29 mouse cellular contexts compared by ENCODE assay signal in genomic region chr9:123840243-123840642, GRCm38 (mm10). TPM values are rescaled to one million over a fixed set of nuclear protein-coding genes. Genes with fewer than 3 reads are reported as not detected.
DNase-seq lines count a peak whose midpoint lies in the region; ATAC-seq and TF ChIP-seq lines count a peak whose summit lies in the region.
"Had no signal": no experiment of that assay in that cellular context is flagged by ENCODE, and none has a peak within 500 bp of the region (broad histone marks: within the 10 kb centered on the region; RNA-seq: fewer than 3 reads in every experiment).

No protein-coding gene starts in this region.

- DNase-seq in liver, postnatal 0 days: no peak
- DNase-seq in liver, embryonic 11.5 days (ENCODE audit: low spot score): no peak
- DNase-seq in G1E (ENCODE audit: low spot score): no peak
- DNase-seq in fibroblast of lung, adult 2 months (ENCODE audit: low read depth): peak; percentile 74
- no peak for DNase-seq in left cerebral cortex, postnatal 4 days
- DNase-seq in forebrain, postnatal 0 days: no peak
- DNase-seq: adrenal gland, adult 2 months; cerebellum, adult 11 months; cerebellum, postnatal 10 days; kidney, adult 9 months; kidney, postnatal 14 days; liver, embryonic 13.5 days; thymus, postnatal 25 days had no signal

- H3K4me2 ChIP-seq in liver, postnatal 0 days (ENCODE audit: low read depth, low read length): no peak overlapping the region
- no peak overlapping the region for H3K4me2 ChIP-seq in liver, embryonic 11.5 days
- H3K4me2 ChIP-seq in forebrain, postnatal 0 days (ENCODE audit: low read depth): no peak overlapping the region
- H3K4me2 ChIP-seq: forebrain, embryonic 12.5 days; hindbrain, embryonic 15.5 days; limb, embryonic 12.5 days; liver, embryonic 13.5 days; midbrain, embryonic 12.5 days; neural tube, embryonic 12.5 days had no signal

- peaks cover 8% of the 10 kb centered on the region for H3K4me1 ChIP-seq in liver, postnatal 0 days (ENCODE audit: insufficient read depth)
- H3K4me1 ChIP-seq in liver, embryonic 11.5 days (replicated peaks; ENCODE audit: control insufficient read depth, insufficient read depth, low read length): peaks cover 5% of the 10 kb centered on the region; the same call in 1 of the 2 replicates
- H3K4me1 ChIP-seq in G1E (ENCODE audit: insufficient read depth, low read depth, low read length): peaks cover 37% of the 10 kb centered on the region
- H3K4me1 ChIP-seq in forebrain, postnatal 0 days (ENCODE audit: insufficient read depth): no peaks in the 10 kb centered on the region
- H3K4me1 ChIP-seq: embryonic facial prominence, embryonic 10.5 days; forebrain, embryonic 12.5 days; hindbrain, embryonic 15.5 days; limb, embryonic 12.5 days; midbrain, embryonic 12.5 days; neural tube, embryonic 12.5 days had no signal

- peak; percentile 23 for ATAC-seq in liver, postnatal 0 days
- ATAC-seq in liver, embryonic 11.5 days (replicated peaks; ENCODE audit: low FRiP score): no peak
- 0 out of 2 replicates have a peak, but pooled peaks have one; percentile 2 for ATAC-seq in G1E (ENCODE audit: extremely low read depth, insufficient number of reproducible peaks, low FRiP score, poor library complexity, severe bottlenecking)
- ATAC-seq in megakaryocyte progenitor cell, adult 5-6 weeks (replicated peaks; ENCODE audit: poor library complexity): peak; percentile 70
- no peak for ATAC-seq in inflammation-experienced regulatory T-cells, adult 6 months
- no peak for ATAC-seq in forebrain, postnatal 0 days
- ATAC-seq: intestine, embryonic 16.5 days had no signal

- H3K9ac ChIP-seq in liver, postnatal 0 days (replicated peaks): no peak overlapping the region
- H3K9ac ChIP-seq in liver, embryonic 11.5 days (ENCODE audit: low read depth, low read length): no peak overlapping the region
- H3K9ac ChIP-seq in forebrain, postnatal 0 days: no peak overlapping the region
- H3K9ac ChIP-seq: forebrain, embryonic 12.5 days; hindbrain, embryonic 15.5 days; limb, embryonic 12.5 days; liver, embryonic 13.5 days; midbrain, embryonic 12.5 days; neural tube, embryonic 12.5 days had no signal

- H3K27ac ChIP-seq in liver, postnatal 0 days (ENCODE audit: low read depth): no peak overlapping the region
- H3K27ac ChIP-seq in liver, embryonic 11.5 days (ENCODE audit: low read depth, low read length): no peak overlapping the region
- no peak overlapping the region for H3K27ac ChIP-seq in forebrain, postnatal 0 days (ENCODE audit: low read depth, low read length)
- H3K27ac ChIP-seq: embryonic facial prominence, embryonic 10.5 days; forebrain, embryonic 12.5 days; heart, embryonic 10.5 days; hindbrain, embryonic 15.5 days; layer of hippocampus, adult 2 months; limb, embryonic 12.5 days; liver, embryonic 13.5 days; midbrain, embryonic 12.5 days; neural tube, embryonic 12.5 days had no signal

- TF ChIP-seq CTCF in liver, postnatal 0 days (IDR thresholded peaks at IDR 0.05; ENCODE audit: low read depth): no peak
- TF ChIP-seq CTCF in G1E (IDR thresholded peaks at IDR 0.05; ENCODE audit: low read depth, low read length): no peak
- TF ChIP-seq CTCF in forebrain, postnatal 0 days (IDR thresholded peaks at IDR 0.05; ENCODE audit: low read depth): no peak

- H3K4me3 ChIP-seq in liver, postnatal 0 days (ENCODE audit: low read depth, low read length): no peak overlapping the region
- H3K4me3 ChIP-seq in liver, embryonic 11.5 days (ENCODE audit: low read depth, low read length): no peak overlapping the region
- H3K4me3 ChIP-seq in G1E (ENCODE audit: low read depth, low read length): no peak overlapping the region
- no peak overlapping the region for H3K4me3 ChIP-seq in forebrain, postnatal 0 days (ENCODE audit: low read depth, low read length)
- H3K4me3 ChIP-seq: embryonic facial prominence, embryonic 10.5 days; forebrain, embryonic 12.5 days; heart, embryonic 10.5 days; hindbrain, embryonic 15.5 days; layer of hippocampus, adult 2 months; limb, embryonic 12.5 days; liver, embryonic 13.5 days; midbrain, embryonic 12.5 days; neural tube, embryonic 12.5 days had no signal

- intact Hi-C loops in left cerebral cortex, postnatal 4 days (cut with DNase I): no loop called here

- no peaks in the 10 kb centered on the region for H3K9me3 ChIP-seq in liver, postnatal 0 days (ENCODE audit: low read length)
- no peaks in the 10 kb centered on the region for H3K9me3 ChIP-seq in liver, embryonic 11.5 days (ENCODE audit: control insufficient read depth, low read length)
- no peaks in the 10 kb centered on the region for H3K9me3 ChIP-seq in G1E (replicated peaks)
- H3K9me3 ChIP-seq in forebrain, postnatal 0 days (ENCODE audit: low read length): no peaks in the 10 kb centered on the region
- H3K9me3 ChIP-seq: embryonic facial prominence, embryonic 10.5 days; forebrain, embryonic 12.5 days; heart, embryonic 10.5 days; hindbrain, embryonic 15.5 days; limb, embryonic 12.5 days; liver, embryonic 13.5 days; midbrain, embryonic 12.5 days; neural tube, embryonic 12.5 days had no signal

- WGBS in liver, postnatal 0 days (ENCODE audit: insufficient replicate concordance): 76% methylated on average over 6 of the region's 6 CpGs
- WGBS in liver, embryonic 11.5 days: 86% methylated on average over 6 of the region's 6 CpGs
- 91% methylated on average over 6 of the region's 6 CpGs for WGBS in forebrain, postnatal 0 days

- no peak for TF ChIP-seq EP300 in liver, postnatal 0 days (IDR thresholded peaks at IDR 0.05; ENCODE audit: low read depth)

- H3K27me3 ChIP-seq in liver, postnatal 0 days (ENCODE audit: insufficient read depth, low read length): no peaks in the 10 kb centered on the region
- H3K27me3 ChIP-seq in liver, embryonic 11.5 days (replicated peaks; ENCODE audit: control insufficient read depth, insufficient read depth, low read length): no peaks in the 10 kb centered on the region
- H3K27me3 ChIP-seq in G1E (ENCODE audit: insufficient read depth, low read length): no peaks in the 10 kb centered on the region
- H3K27me3 ChIP-seq in forebrain, postnatal 0 days (ENCODE audit: insufficient read depth, low read length): no peaks in the 10 kb centered on the region
- H3K27me3 ChIP-seq: forebrain, embryonic 12.5 days; hindbrain, embryonic 15.5 days; limb, embryonic 12.5 days; liver, embryonic 13.5 days; midbrain, embryonic 12.5 days; neural tube, embryonic 12.5 days had no signal

- H3K36me3 ChIP-seq in liver, postnatal 0 days (replicated peaks; ENCODE audit: insufficient read depth, low read length): peaks cover 62% of the 10 kb centered on the region
- H3K36me3 ChIP-seq in liver, embryonic 11.5 days (ENCODE audit: control insufficient read depth, insufficient read depth, low read length): peaks cover 15% of the 10 kb centered on the region; the same call in 1 of the 2 replicates
- H3K36me3 ChIP-seq in G1E (replicated peaks): peaks cover 84% of the 10 kb centered on the region
- peaks cover 26% of the 10 kb centered on the region for H3K36me3 ChIP-seq in forebrain, postnatal 0 days (ENCODE audit: insufficient read depth)

RNA-seq across cellular contexts. Expression of gene Fyco1, which starts 11.5 kb away (rescaled TPM):
- 3.3 and 4.3 TPM in 2 replicates for polyA plus RNA-seq in liver, postnatal 0 days (2015; fragmentation: Nextera tagmentation; extraction: Ambion mirVana)
- polyA plus RNA-seq in liver, embryonic 11.5 days (2014; fragmentation: Nextera tagmentation; extraction: Ambion mirVana): 7.2 and 8.3 TPM in 2 replicates
- total RNA-seq in G1E (2014; fragmentation: Nextera tagmentation) (29.6 and 30.5 TPM in 2 replicates), G1E (2017) (11.8 and 12.1 TPM in 2 replicates)
- polyA plus RNA-seq in G1E (2012): 2.2 and 2.4 TPM in 2 replicates
- total RNA-seq in megakaryocyte progenitor cell, adult 5-6 weeks (2015): 13.0 and 16.4 TPM in 2 replicates
- 10.9 and 14.6 TPM in 2 replicates for total RNA-seq in megakaryocyte progenitor cell, adult 5-6 weeks (2017)
- 10 to 100 TPM; 16.6 to 17.5 TPM for total RNA-seq in left cerebral cortex, postnatal 4 days (2021)
- polyA plus RNA-seq in inflammation-experienced regulatory T-cells, adult 6 months (2017; shearing (Covaris generic)): 10 to 100 TPM; 24.2 to 49.9 (median 41.1) TPM
- 11.1 and 17.8 TPM in 2 replicates for total RNA-seq in forebrain, postnatal 0 days (2014; rRNA removed)
- polyA plus RNA-seq in forebrain, postnatal 0 days (2015; fragmentation: Nextera tagmentation; extraction: Ambion mirVana): 2.7 and 7.6 TPM in 2 replicates

RNA-seq across cellular contexts. Expression of gene Xcr1, which starts 21.6 kb away (rescaled TPM):
- 0.11 TPM in 2 replicates for polyA plus RNA-seq in liver, postnatal 0 days (2015; fragmentation: Nextera tagmentation; extraction: Ambion mirVana)
- not detected in 2 replicates for polyA plus RNA-seq in liver, embryonic 11.5 days (2014; fragmentation: Nextera tagmentation; extraction: Ambion mirVana)
- not detected in 2 replicates for total RNA-seq in G1E (2014; fragmentation: Nextera tagmentation)
- total RNA-seq in G1E (2017): 0.06 and 0.11 TPM in 2 replicates
- polyA plus RNA-seq in G1E (2012): not detected in 2 replicates
- 0.10 and 0.15 TPM in 2 replicates for total RNA-seq in megakaryocyte progenitor cell, adult 5-6 weeks (2015)
- 0.37 and 0.54 TPM in 2 replicates for total RNA-seq in megakaryocyte progenitor cell, adult 5-6 weeks (2017)
- not detected for total RNA-seq in left cerebral cortex, postnatal 4 days (2021)
- polyA plus RNA-seq in inflammation-experienced regulatory T-cells, adult 6 months (2017; shearing (Covaris generic)): 1 to 10 TPM in 1 of 3 experiments, under 1 TPM in 2; 0.66 to 2.9 (median 0.69) TPM
- total RNA-seq in forebrain, postnatal 0 days (2014; rRNA removed): not detected in 2 replicates
- polyA plus RNA-seq in forebrain, postnatal 0 days (2015; fragmentation: Nextera tagmentation; extraction: Ambion mirVana): 0.06 and 0.14 TPM in 2 replicates
- total RNA-seq: gastrocnemius, adult 18-20 months; gastrocnemius, postnatal 4 days; layer of hippocampus, adult 2 months; layer of hippocampus, postnatal 25 days had no signal
- polyA plus RNA-seq: embryonic facial prominence, embryonic 10.5 days; forebrain, embryonic 12.5 days; heart, embryonic 10.5 days; liver, embryonic 13.5 days; midbrain, embryonic 12.5 days; neural tube, embryonic 12.5 days had no signal

RNA-seq across cellular contexts. Expression of gene Cxcr6, which starts 34.0 kb away (rescaled TPM):
- 0.49 and 0.56 TPM in 2 replicates for polyA plus RNA-seq in liver, postnatal 0 days (2015; fragmentation: Nextera tagmentation; extraction: Ambion mirVana)
- polyA plus RNA-seq in liver, embryonic 11.5 days (2014; fragmentation: Nextera tagmentation; extraction: Ambion mirVana): 0.22 TPM in 1 of 2 replicates, not detected in the other
- total RNA-seq in G1E (2014; fragmentation: Nextera tagmentation) (not detected in 2 replicates), G1E (2017) (0.12 and 0.27 TPM in 2 replicates)
- not detected in 2 replicates for polyA plus RNA-seq in G1E (2012)
- total RNA-seq in megakaryocyte progenitor cell, adult 5-6 weeks (2015): not detected in 2 replicates
- 0.21 TPM in 1 of 2 replicates, not detected in the other for total RNA-seq in megakaryocyte progenitor cell, adult 5-6 weeks (2017)
- not detected for total RNA-seq in left cerebral cortex, postnatal 4 days (2021)
- 100 to 1,000 TPM; 136 to 568 (median 166) TPM for polyA plus RNA-seq in inflammation-experienced regulatory T-cells, adult 6 months (2017; shearing (Covaris generic))
- total RNA-seq in forebrain, postnatal 0 days (2014; rRNA removed): not detected in 2 replicates
- polyA plus RNA-seq in forebrain, postnatal 0 days (2015; fragmentation: Nextera tagmentation; extraction: Ambion mirVana): not detected in 2 replicates
- total RNA-seq: adrenal gland, postnatal 4 days; gastrocnemius, postnatal 4 days; layer of hippocampus, adult 2 months; layer of hippocampus, postnatal 25 days had no signal
- polyA plus RNA-seq: cortical plate, adult 2 months; neural tube, embryonic 12.5 days had no signal

Comparison
In these comparisons a context has a peak if more than half of its experiments do, and no peak if none do; other contexts are left out.
1. ATAC-seq: peak in liver, postnatal 0 days (single experiment), G1E (single experiment) and megakaryocyte progenitor cell, adult 5-6 weeks (single experiment); none in liver, embryonic 11.5 days (single experiment), inflammation-experienced regulatory T-cells, adult 6 months (single experiment) and forebrain, postnatal 0 days (single experiment).
2. RNA of gene Cxcr6, which starts 34.0 kb away (polyA plus RNA-seq): 136 to 568 TPM in inflammation-experienced regulatory T-cells, adult 6 months; 0.49 to 0.56 TPM in liver, postnatal 0 days, 0.22 TPM in liver, embryonic 11.5 days, not detected in forebrain, postnatal 0 days and not detected in G1E; every median in the first group is over 10 times any median in the second.